Mouse (Mus musculus): ENCODE measurements around the gene Olfr218.
"Not testable (repeated sequence)": the region's sequence is repeated elsewhere in the genome, so short reads cannot be mapped to it uniquely, and the experiment has no call there.

Gene Olfr218

DNA sequence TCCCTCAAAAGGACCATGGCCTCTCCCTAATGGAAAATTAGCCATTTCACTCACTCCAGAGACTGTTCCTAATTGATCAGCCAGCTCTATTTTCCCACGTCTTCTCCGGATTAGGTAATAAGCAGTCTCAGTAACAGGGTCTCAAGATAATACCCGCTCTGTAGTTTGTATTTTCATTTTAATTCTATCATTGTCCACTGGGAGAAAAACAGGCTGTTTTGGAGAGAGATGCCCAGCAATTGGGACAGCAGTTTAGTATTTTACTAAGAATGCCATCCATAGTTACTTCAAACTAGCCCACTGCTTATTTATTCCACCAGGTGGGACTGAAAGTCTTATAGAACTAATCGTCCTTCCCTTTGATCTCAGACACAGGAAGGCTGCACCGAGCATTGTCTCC lies at the start of gene Olfr218:
Gene Olfr218, plus strand, starts transcription at position 301 of the 400 bp plus-strand sequence.
- DNase-seq (ENCODE audit: low read depth) = no peak

DNA sequence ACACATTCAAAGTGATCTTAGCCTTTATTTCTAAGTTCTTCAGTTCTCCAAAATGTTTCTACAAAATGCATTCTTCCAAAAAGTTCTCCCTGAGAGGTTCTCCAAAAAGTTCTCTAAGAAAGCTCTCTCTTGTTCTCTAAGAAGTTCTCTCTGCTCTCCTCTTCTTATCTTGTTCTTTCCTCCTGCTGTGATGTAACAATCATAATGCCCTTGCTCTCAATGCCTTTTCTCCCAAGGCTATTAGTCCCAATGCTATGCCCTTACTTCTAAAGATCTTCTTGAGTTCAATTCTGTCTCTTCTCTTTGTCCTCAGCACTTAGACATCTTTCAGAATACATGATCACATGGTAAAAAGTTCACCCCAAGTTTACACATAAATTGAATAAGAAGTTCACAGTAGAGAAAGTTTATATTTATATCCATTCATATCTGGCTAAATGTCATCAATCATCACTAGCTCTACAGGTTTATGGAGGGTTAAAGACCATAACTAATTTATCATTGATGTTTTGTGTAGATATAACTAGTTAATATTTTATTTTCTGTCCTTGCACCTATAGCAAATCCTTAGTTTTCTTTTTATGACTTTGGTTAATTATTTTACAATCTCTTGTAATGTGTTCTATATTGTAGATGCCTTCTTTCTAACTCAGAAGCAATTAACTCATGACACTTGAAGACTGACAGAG lies 23.3 kb upstream of the Olfr218 start:
- no peak for DNase-seq (ENCODE audit: low read depth)

DNA sequence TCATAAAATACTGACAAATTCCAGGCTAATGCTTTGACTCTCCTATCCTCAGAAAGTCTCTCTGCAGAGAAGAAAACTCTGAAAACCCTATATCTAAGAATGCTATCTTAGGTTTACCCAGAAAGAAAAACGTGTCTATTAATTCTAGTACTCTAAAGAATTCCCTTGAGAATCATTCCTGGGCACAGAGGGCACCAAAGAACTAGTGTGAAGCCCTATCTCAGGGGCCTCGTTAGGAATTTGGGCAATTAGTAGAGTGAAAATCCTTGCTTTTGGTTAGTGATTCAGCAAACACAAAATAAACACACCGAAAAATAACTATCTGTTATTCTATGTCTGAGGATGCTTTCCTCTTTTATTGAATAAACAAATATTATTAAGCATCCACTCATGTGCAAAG lies 7.1 kb upstream of the Olfr218 start, which contains the start of gene Olfr1406:
Gene Olfr1406, minus strand, starts transcription at position 101 of the 400 bp plus-strand sequence.
- no peak for DNase-seq (ENCODE audit: low read depth)

DNA sequence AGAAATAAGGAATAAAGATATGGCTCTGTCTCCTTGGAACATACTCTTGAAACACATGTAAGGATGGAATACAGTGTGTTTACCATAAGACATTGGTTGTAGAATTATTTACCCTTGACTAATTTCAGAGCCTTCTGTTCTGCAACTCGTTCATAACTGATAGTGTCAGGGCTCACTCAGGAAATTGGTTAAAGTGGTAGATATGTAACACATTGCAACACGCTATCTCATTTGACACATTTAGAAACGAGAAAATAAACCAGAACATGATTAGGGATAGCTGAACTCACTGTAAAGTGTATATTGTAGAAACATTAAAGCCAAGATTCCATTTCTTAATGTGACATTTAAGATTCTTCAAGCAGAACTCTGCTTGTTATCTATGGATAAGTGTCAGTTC lies 5.5 kb upstream of the Olfr218 start:
- DNase-seq (ENCODE audit: low read depth) = no peak

DNA sequence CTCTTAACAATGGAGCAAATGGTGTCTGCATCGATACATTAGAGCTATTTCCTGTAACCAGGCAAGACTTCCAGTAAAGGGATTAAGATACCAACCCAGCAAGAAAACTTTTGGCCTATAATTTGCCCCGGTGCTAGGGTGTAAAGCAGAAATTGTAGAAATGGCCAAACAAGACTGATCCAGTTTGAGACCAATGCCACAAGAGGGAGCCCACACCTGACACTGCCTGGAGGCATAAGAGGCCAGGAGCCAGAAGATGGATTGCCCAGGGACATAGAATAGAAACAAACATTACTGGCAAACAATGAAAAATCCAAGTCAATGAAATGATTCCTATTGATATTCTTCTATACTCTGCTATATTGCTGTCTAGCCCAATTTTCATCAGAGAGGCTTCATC lies 1.2 kb upstream of the Olfr218 start:
- DNase-seq (ENCODE audit: low read depth) = no peak

DNA sequence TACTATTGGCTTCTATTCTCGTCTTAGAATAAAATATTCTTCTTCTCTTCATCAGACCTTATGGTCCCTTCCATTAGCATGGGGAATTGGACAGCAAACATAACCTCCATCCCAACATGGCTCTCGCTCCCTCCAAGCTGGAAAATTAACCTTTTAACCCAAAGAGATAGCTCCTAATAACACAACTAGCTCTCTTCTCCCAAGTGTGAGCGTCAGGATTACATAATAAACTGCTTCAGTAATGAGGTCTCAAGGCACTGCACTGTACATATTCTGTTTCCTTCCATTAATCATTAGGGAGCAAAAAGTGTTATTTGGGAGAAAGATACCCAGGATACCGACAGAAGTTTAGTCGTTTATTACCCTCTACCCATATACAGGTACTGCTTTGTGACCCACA lies 14.5 kb downstream of the Olfr218 start, which contains the start of gene Olfr1404:
Gene Olfr1404, plus strand, starts transcription at position 301 of the 400 bp plus-strand sequence.
- DNase-seq (ENCODE audit: low read depth) = no peak

DNA sequence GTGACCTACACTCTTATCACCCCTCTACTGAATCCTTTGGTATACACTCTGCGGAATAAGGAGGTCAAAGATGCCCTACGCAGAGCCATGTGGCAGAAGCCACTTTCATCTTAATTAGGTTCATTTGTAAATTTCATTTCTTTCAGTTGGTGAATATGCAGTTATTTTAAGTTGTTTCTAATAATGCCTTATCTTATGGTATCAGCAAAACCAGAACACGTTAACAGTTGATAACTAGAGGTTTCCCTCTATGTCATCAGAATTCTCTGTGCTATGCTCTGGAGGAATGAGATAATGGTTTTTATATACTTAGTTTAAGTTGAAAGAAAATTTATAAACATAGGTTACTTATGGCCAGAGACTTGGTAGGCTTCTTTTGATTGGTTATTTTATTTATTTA lies 18.9 kb downstream of the Olfr218 start:
- DNase-seq (ENCODE audit: low read depth) = no peak

DNA sequence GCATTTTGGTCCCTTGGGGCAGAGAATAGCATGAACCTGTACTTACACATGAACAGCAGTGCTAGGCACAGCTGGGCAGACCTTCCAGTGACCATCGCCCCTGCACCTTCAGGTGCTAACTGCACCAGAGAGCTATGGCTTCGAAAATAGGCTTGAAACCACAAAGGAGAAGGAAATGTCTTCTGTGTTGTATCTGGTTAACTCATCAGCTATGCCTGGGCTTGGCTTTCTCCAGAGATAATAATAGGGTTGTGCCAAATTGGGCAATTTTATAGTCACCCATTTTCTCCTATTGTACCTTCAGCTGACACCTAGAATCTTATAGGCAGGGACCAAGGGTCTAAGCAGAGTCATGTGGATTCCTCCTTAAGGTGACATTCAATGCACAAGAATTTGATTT lies 29.5 kb downstream of the Olfr218 start, which contains the start of gene Fcer1a:
Gene Fcer1a, minus strand, starts transcription at position 134 of the 400 bp plus-strand sequence.
- DNase-seq (ENCODE audit: low read depth) = no peak

DNA sequence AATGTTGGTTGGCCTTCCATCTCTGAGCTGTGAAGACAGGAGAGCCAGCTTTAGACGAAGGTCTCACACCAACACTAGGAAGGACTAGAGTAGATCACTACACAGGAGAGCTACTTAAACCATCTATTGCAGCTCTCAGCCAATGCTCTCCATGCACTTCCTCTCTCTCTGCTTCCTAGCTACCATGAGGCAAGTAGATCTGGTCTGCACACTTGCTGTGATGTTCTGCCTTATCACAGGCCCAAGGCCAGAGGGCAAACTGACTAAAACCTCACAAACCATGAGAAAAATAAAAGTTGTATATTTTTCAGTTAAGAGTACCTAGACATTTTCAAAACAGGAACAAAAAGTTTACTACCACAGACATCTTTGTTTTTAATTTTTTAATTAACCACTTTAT lies 39.4 kb downstream of the Olfr218 start:
- not testable (repeated sequence) for DNase-seq (ENCODE audit: low read depth)

DNA sequence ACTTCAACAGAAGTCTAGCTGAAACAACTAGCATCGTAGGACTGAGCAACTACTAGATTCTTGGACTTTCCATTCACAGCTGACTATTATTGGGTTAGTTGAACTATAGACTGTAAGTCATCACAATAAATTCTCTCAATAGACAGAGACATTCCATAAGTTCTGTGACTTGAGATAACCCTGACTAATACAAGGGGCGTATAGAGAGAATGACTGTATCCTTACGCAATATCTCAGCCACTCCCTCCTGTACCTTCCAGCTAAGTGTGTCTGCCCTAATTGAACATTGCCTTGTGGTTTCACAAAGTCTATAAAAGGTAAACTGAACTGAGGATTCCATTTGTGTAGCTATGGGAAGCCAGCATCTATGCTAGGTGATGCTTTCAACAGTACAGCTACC lies 52.3 kb downstream of the Olfr218 start:
- DNase-seq (ENCODE audit: low read depth) = no peak
